ENCODE assay signal across 12 mouse cellular contexts in genomic region chr8:61404178-61404560, GRCm38 (mm10).
DNase-seq lines count a peak whose midpoint lies in the region; ATAC-seq lines count a peak whose summit lies in the region.
"Had no signal": no experiment of that assay in that cellular context is flagged by ENCODE, and none has a peak within 500 bp of the region (broad histone marks: within the 10 kb centered on the region; RNA-seq: fewer than 3 reads in every experiment).

No protein-coding gene starts in this region.

- WGBS in embryonic facial prominence, embryonic 12.5 days, result 26% methylated on average over 3 of the region's 3 CpGs
- 26% methylated on average over 3 of the region's 3 CpGs for WGBS in hindbrain, embryonic 15.5 days
- WGBS in midbrain, embryonic 14.5 days, result 12% methylated on average over 3 of the region's 3 CpGs

- peak; percentile 47 for ATAC-seq in embryonic facial prominence, embryonic 12.5 days (ENCODE audit: insufficient number of reproducible peaks, insufficient read depth, low FRiP score, low TSS enrichment)
- peak; percentile 52; the same call in 1 of the 2 replicates for ATAC-seq in hindbrain, embryonic 15.5 days (ENCODE audit: low FRiP score, low read depth)
- peak; percentile 38 for ATAC-seq in midbrain, embryonic 14.5 days (ENCODE audit: low FRiP score, low TSS enrichment)

- no peaks in the 10 kb centered on the region for H3K9me3 ChIP-seq in embryonic facial prominence, embryonic 12.5 days
- no peaks in the 10 kb centered on the region for H3K9me3 ChIP-seq in hindbrain, embryonic 15.5 days
- H3K9me3 ChIP-seq in midbrain, embryonic 14.5 days (ENCODE audit: control insufficient read depth, low read length), result no peaks in the 10 kb centered on the region

- H3K27me3 ChIP-seq in embryonic facial prominence, embryonic 12.5 days, result no peaks in the 10 kb centered on the region
- H3K27me3 ChIP-seq in hindbrain, embryonic 15.5 days, result no peaks in the 10 kb centered on the region
- no peaks in the 10 kb centered on the region for H3K27me3 ChIP-seq in midbrain, embryonic 14.5 days (ENCODE audit: control insufficient read depth, insufficient read depth, low read length)

- H3K9ac ChIP-seq in embryonic facial prominence, embryonic 12.5 days, result no peak overlapping the region
- H3K9ac ChIP-seq in hindbrain, embryonic 15.5 days, result no peak overlapping the region
- H3K9ac ChIP-seq in midbrain, embryonic 14.5 days (replicated peaks; ENCODE audit: low read length), result no peak overlapping the region

- no peak overlapping the region for H3K4me3 ChIP-seq in embryonic facial prominence, embryonic 12.5 days
- no peak overlapping the region for H3K4me3 ChIP-seq in hindbrain, embryonic 15.5 days
- H3K4me3 ChIP-seq in midbrain, embryonic 14.5 days (replicated peaks; ENCODE audit: low read depth, low read length), result no peak overlapping the region
- H3K4me3 ChIP-seq: layer of hippocampus, adult 2 months had no signal

- no peaks in the 10 kb centered on the region for H3K36me3 ChIP-seq in embryonic facial prominence, embryonic 12.5 days
- no peaks in the 10 kb centered on the region for H3K36me3 ChIP-seq in hindbrain, embryonic 15.5 days
- H3K36me3 ChIP-seq in midbrain, embryonic 14.5 days (ENCODE audit: control insufficient read depth, insufficient read depth, low read length), result no peaks in the 10 kb centered on the region

- no peaks in the 10 kb centered on the region; the same call in 1 of the 2 replicates for H3K4me1 ChIP-seq in embryonic facial prominence, embryonic 12.5 days
- peaks cover 20% of the 10 kb centered on the region for H3K4me1 ChIP-seq in hindbrain, embryonic 15.5 days (replicated peaks)
- peaks cover 26% of the 10 kb centered on the region for H3K4me1 ChIP-seq in midbrain, embryonic 14.5 days (ENCODE audit: control insufficient read depth, insufficient read depth, low read length)

- peak; percentile 27 for DNase-seq in embryo, embryonic 10 days (ENCODE audit: low spot score)
- DNase-seq in midbrain, embryonic 14.5 days, result peak; percentile 58
- no peak for DNase-seq in layer of hippocampus, postnatal 25 days (ENCODE audit: extremely low spot score in 1 of 2, low spot score in 1 of 2)
- no peak for DNase-seq in cerebellum, postnatal 14 days
- DNase-seq in heart, adult 11 months, result no peak
- DNase-seq in adrenal gland, adult 8-10 months, result no peak
- DNase-seq: gastrocnemius, postnatal 36 days; right cerebral cortex, adult 18-20 months; thymus, postnatal 36 days had no signal

- peak overlapping the region; percentile 46 for H3K27ac ChIP-seq in embryonic facial prominence, embryonic 12.5 days
- peak overlapping the region; percentile 64 for H3K27ac ChIP-seq in hindbrain, embryonic 15.5 days (replicated peaks)
- H3K27ac ChIP-seq in midbrain, embryonic 14.5 days (replicated peaks; ENCODE audit: low read depth, low read length), result peak overlapping the region; percentile 84
- H3K27ac ChIP-seq: layer of hippocampus, adult 2 months had no signal

- no peak overlapping the region for H3K4me2 ChIP-seq in embryonic facial prominence, embryonic 12.5 days (replicated peaks)
- no peak overlapping the region for H3K4me2 ChIP-seq in hindbrain, embryonic 15.5 days
- no peak overlapping the region for H3K4me2 ChIP-seq in midbrain, embryonic 14.5 days (ENCODE audit: low read length)

Comparison
In these comparisons a context has a peak if more than half of its experiments do, and no peak if none do; other contexts are left out.
1. DNase-seq: peak in embryo, embryonic 10 days (single experiment) and midbrain, embryonic 14.5 days (single experiment); none in layer of hippocampus, postnatal 25 days (0 of 2), cerebellum, postnatal 14 days (0 of 2), heart, adult 11 months (single experiment) and adrenal gland, adult 8-10 months (single experiment).
2. Peak in every context shown above with its lines, with median percentiles within 50 percentile points of each other: ATAC-seq and H3K27ac ChIP-seq.